In the genomic region with DNA sequence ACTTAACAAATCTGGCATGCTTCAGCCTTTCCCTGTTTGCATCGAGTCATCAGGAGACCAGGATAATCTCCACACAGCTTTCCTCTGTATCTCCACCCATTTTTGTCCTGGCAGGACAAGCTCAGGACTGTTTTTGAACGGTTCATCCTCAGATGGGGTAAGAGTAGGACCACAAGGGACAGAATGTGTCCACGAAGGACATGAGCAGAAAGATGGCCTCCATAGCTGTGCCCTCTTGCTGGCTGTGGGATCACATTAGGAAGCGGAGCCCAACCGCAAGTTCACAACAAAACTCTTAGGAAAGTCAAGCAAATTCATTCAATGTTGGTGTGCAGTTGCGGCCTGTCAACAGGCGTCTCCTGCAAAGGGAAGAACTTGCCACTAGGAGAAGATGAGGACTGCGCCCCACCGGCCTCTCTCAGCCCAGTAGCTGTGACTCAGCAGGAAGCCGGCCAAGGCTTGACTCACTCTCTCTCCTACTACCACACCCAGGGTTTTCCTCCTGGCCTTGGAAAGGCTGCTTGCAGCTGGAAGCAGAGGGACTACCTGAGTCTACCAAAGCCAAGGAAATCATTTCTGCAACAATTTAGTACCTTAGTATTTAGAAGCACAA, we compare ENCODE assay signal across 10 mouse cellular contexts. TPM values are rescaled to one million over a fixed set of nuclear protein-coding genes. Genes with fewer than 3 reads are reported as not detected.
DNase-seq lines count a peak whose midpoint lies in the region; ATAC-seq lines count a peak whose summit lies in the region.
"Had no signal": no experiment of that assay in that cellular context is flagged by ENCODE, and none has a peak within 500 bp of the region (broad histone marks: within the 10 kb centered on the region; RNA-seq: fewer than 3 reads in every experiment).

No protein-coding gene starts in this region.

- H3K4me2 ChIP-seq in heart, embryonic 11.5 days = no peak overlapping the region
- H3K4me2 ChIP-seq in heart, embryonic 16.5 days (ENCODE audit: low read depth, low read length) = no peak overlapping the region
- no peak overlapping the region for H3K4me2 ChIP-seq in midbrain, embryonic 16.5 days (ENCODE audit: low read length)
- H3K4me2 ChIP-seq: hindbrain, embryonic 15.5 days; neural tube, embryonic 13.5 days had no signal

- no peak for ATAC-seq in heart, embryonic 11.5 days (replicated peaks; ENCODE audit: insufficient number of reproducible peaks, low FRiP score, low TSS enrichment)
- peak; percentile 76 for ATAC-seq in heart, embryonic 16.5 days (replicated peaks; ENCODE audit: extremely low read depth, insufficient read depth, low FRiP score)
- ATAC-seq in midbrain, embryonic 16.5 days = no peak

- no peaks in the 10 kb centered on the region for H3K36me3 ChIP-seq in heart, embryonic 11.5 days (ENCODE audit: control insufficient read depth, insufficient read depth, low read length)
- no peaks in the 10 kb centered on the region for H3K36me3 ChIP-seq in heart, embryonic 16.5 days (ENCODE audit: control insufficient read depth, insufficient read depth)
- no peaks in the 10 kb centered on the region for H3K36me3 ChIP-seq in midbrain, embryonic 16.5 days (ENCODE audit: control insufficient read depth, insufficient read depth, low read length)
- H3K36me3 ChIP-seq: hindbrain, embryonic 15.5 days; neural tube, embryonic 13.5 days had no signal

- peak; percentile 99 for DNase-seq in heart, adult 11 months
- peak; percentile 68 for DNase-seq in brain, adult 2 months (ENCODE audit: low read depth, low spot score)
- peak; percentile 66 for DNase-seq in lung, postnatal 14 days
- DNase-seq in kidney, adult 8-10 months = no peak
- DNase-seq in T-cell, adult 2 months (ENCODE audit: low spot score) = no peak

- H3K27me3 ChIP-seq in heart, embryonic 11.5 days (ENCODE audit: control insufficient read depth, insufficient read depth, low read length) = no peaks in the 10 kb centered on the region
- H3K27me3 ChIP-seq in heart, embryonic 16.5 days (ENCODE audit: control insufficient read depth, insufficient read depth, low read length) = no peaks in the 10 kb centered on the region
- no peaks in the 10 kb centered on the region for H3K27me3 ChIP-seq in midbrain, embryonic 16.5 days (ENCODE audit: control insufficient read depth, insufficient read depth, low read depth, low read length)
- H3K27me3 ChIP-seq: hindbrain, embryonic 15.5 days; neural tube, embryonic 13.5 days had no signal

- H3K27ac ChIP-seq in heart, embryonic 11.5 days (ENCODE audit: low read depth, low read length) = no peak overlapping the region
- no peak overlapping the region for H3K27ac ChIP-seq in heart, embryonic 16.5 days (ENCODE audit: low read length)
- no peak overlapping the region for H3K27ac ChIP-seq in midbrain, embryonic 16.5 days (ENCODE audit: low read length)
- H3K27ac ChIP-seq: hindbrain, embryonic 15.5 days; neural tube, embryonic 13.5 days had no signal

- 72% methylated on average over 10 of the region's 10 CpGs for WGBS in heart, embryonic 11.5 days (ENCODE audit: insufficient replicate concordance)
- 69% methylated on average over 10 of the region's 10 CpGs for WGBS in heart, embryonic 16.5 days
- WGBS in midbrain, embryonic 16.5 days = 87% methylated on average over 10 of the region's 10 CpGs

- no peak overlapping the region for H3K4me3 ChIP-seq in heart, embryonic 11.5 days (ENCODE audit: low read depth, low read length)
- no peak overlapping the region for H3K4me3 ChIP-seq in heart, embryonic 16.5 days (ENCODE audit: low read length)
- H3K4me3 ChIP-seq in midbrain, embryonic 16.5 days (ENCODE audit: low read depth, low read length) = no peak overlapping the region
- H3K4me3 ChIP-seq: hindbrain, embryonic 15.5 days; neural tube, embryonic 13.5 days had no signal

- H3K4me1 ChIP-seq in heart, embryonic 11.5 days (ENCODE audit: control insufficient read depth, insufficient read depth, low read length) = no peaks in the 10 kb centered on the region
- no peaks in the 10 kb centered on the region for H3K4me1 ChIP-seq in heart, embryonic 16.5 days (ENCODE audit: control insufficient read depth, insufficient read depth, low read length)
- H3K4me1 ChIP-seq in midbrain, embryonic 16.5 days (ENCODE audit: control insufficient read depth, insufficient read depth, low read length) = no peaks in the 10 kb centered on the region
- H3K4me1 ChIP-seq: hindbrain, embryonic 15.5 days; neural tube, embryonic 13.5 days had no signal

- no peak overlapping the region for H3K9ac ChIP-seq in heart, embryonic 11.5 days (ENCODE audit: low read depth, low read length)
- H3K9ac ChIP-seq in heart, embryonic 16.5 days (ENCODE audit: low read length) = no peak overlapping the region
- H3K9ac ChIP-seq in midbrain, embryonic 16.5 days (ENCODE audit: low read depth, low read length) = no peak overlapping the region
- H3K9ac ChIP-seq: hindbrain, embryonic 15.5 days; neural tube, embryonic 13.5 days had no signal

- no peaks in the 10 kb centered on the region for H3K9me3 ChIP-seq in heart, embryonic 11.5 days (replicated peaks; ENCODE audit: control insufficient read depth, low read length)
- no peaks in the 10 kb centered on the region for H3K9me3 ChIP-seq in heart, embryonic 16.5 days (replicated peaks; ENCODE audit: control insufficient read depth, low read length)
- no peaks in the 10 kb centered on the region for H3K9me3 ChIP-seq in midbrain, embryonic 16.5 days (replicated peaks; ENCODE audit: control insufficient read depth, low read length, poor library complexity, severe bottlenecking)
- H3K9me3 ChIP-seq: hindbrain, embryonic 15.5 days; neural tube, embryonic 13.5 days had no signal

RNA-seq across cellular contexts. Expression of gene Ptprj, which starts 31.6 kb away (rescaled TPM):
- 1.6 and 1.7 TPM in 2 replicates for polyA plus RNA-seq in heart, embryonic 11.5 days (2014; fragmentation: Nextera tagmentation; extraction: Ambion mirVana)
- polyA plus RNA-seq in heart, embryonic 16.5 days (2015; fragmentation: Nextera tagmentation; extraction: Ambion mirVana) = 1.0 and 1.1 TPM in 2 replicates
- 5.4 and 5.9 TPM in 2 replicates for polyA plus RNA-seq in midbrain, embryonic 16.5 days (2015; fragmentation: Nextera tagmentation; extraction: Ambion mirVana)

Comparison
In these comparisons a context has a peak if more than half of its experiments do, and no peak if none do; other contexts are left out.
1. DNase-seq: peak in heart, adult 11 months (single experiment), brain, adult 2 months (single experiment) and lung, postnatal 14 days (single experiment); none in kidney, adult 8-10 months (0 of 2) and T-cell, adult 2 months (single experiment).